Mouse (Mus musculus): Measurements from ENCODE around the gene Mex3a. TPM values are rescaled to one million over a fixed set of nuclear protein-coding genes. Genes with fewer than 3 reads are reported as not detected.

Gene Mex3a
- total and polyA plus RNA-seq, 3 experiments: 1.1 to 4.9 (median 2.5) TPM

- H3K9me3 ChIP-seq (replicated peaks; ENCODE audit: low read length): no peaks in the 10 kb centered on the region
- dilution Hi-C loops (cut with MboI; ENCODE audit: extremely low pct_ligation_motif_present, extremely low pct_unique_long_range_greater_than_20kb, low sequenced_read_pairs) (no loop called here), in situ Hi-C loops (cut with MboI; ENCODE audit: low pct_ligation_motif_present, low pct_unique_long_range_greater_than_20kb, low sequenced_read_pairs) (loop anchor here (5.0 kb wide), 1 partner anchor 36 kb away; no protein-coding TSS in a partner anchor)
- no peak overlapping the region for H3K4me3 ChIP-seq (replicated peaks in 1 of 3; ENCODE audit: low read depth in 2 of 3, low read length in 2 of 3, poor library complexity in 1 of 3)
- no peak for TF ChIP-seq KAT2A (IDR thresholded peaks at IDR 0.05; ENCODE audit: insufficient replicate concordance, low read length)
- TF ChIP-seq ZC3H11A (IDR thresholded peaks at IDR 0.05; ENCODE audit: low read depth, low read length): no peak
- TF ChIP-seq ETS1 (conservative IDR thresholded peaks at IDR 0.05; ENCODE audit: low read depth, low read length): no peak
- TF ChIP-seq JUND (conservative IDR thresholded peaks at IDR 0.05; ENCODE audit: low read depth, low read length): no peak
- TF ChIP-seq EP300 (IDR thresholded peaks at IDR 0.05; ENCODE audit: low read length): no peak
- no peak for TF ChIP-seq RAD21 (IDR thresholded peaks at IDR 0.05; ENCODE audit: low read depth, low read length)
- TF ChIP-seq PAX5 (IDR thresholded peaks at IDR 0.05; ENCODE audit: low read length): no peak
- TF ChIP-seq HCFC1 (IDR thresholded peaks at IDR 0.05; ENCODE audit: low read depth, low read length): no peak
- no peak for TF ChIP-seq USF1 (IDR thresholded peaks at IDR 0.05; ENCODE audit: low read depth, low read length)
- no peak for TF ChIP-seq MAFK (IDR thresholded peaks at IDR 0.05; ENCODE audit: insufficient replicate concordance, low read length)
- TF ChIP-seq USF2 (conservative IDR thresholded peaks at IDR 0.05; ENCODE audit: low read depth, low read length): no peak
- no peak for TF ChIP-seq TBP (conservative IDR thresholded peaks at IDR 0.05; ENCODE audit: low read depth, low read length)
- no peak for TF ChIP-seq UBTF (IDR thresholded peaks at IDR 0.05; ENCODE audit: low read depth, low read length)
- TF ChIP-seq CTCF (conservative IDR thresholded peaks at IDR 0.05 in 1 of 2, IDR thresholded peaks at IDR 0.05 in 1 of 2; ENCODE audit: low read depth in 2 of 2, low read length in 2 of 2): no peak
- TF ChIP-seq TCF12 (IDR thresholded peaks at IDR 0.05; ENCODE audit: low read depth, low read length): no peak
- no peak for TF ChIP-seq MAX (IDR thresholded peaks at IDR 0.05; ENCODE audit: low read length)
- peaks cover 34 to 55% of the 10 kb centered on the region in 2 experiments for H3K36me3 ChIP-seq (replicated peaks in 1 of 2; ENCODE audit: control insufficient read depth in 1 of 2, insufficient read depth in 1 of 2, low read length in 1 of 2)
- H3K27me3 ChIP-seq (replicated peaks): peaks cover 8% of the 10 kb centered on the region
- H3K27ac ChIP-seq (ENCODE audit: insufficient read depth, low read depth): no peak overlapping the region
- H3K4me2 ChIP-seq (ENCODE audit: insufficient read depth, low read depth, poor library complexity, severe bottlenecking): no peak overlapping the region
- no peaks in the 10 kb centered on the region for H3K79me2 ChIP-seq (replicated peaks; ENCODE audit: control insufficient read depth, extremely low read depth, insufficient read depth, poor library complexity, severe bottlenecking)
- no peak for DNase-seq (ENCODE audit: extremely low read depth)
- H3K9ac ChIP-seq (ENCODE audit: insufficient read depth, low read depth): no peak overlapping the region
- peaks cover 21 to 31% of the 10 kb centered on the region in 2 experiments for H3K4me1 ChIP-seq (ENCODE audit: control insufficient read depth in 1 of 2, insufficient read depth in 2 of 2)
These were observed 46.2 kb upstream of the Mex3a start for GRCm38 (mm10) chr3:88486043-88486442.

DNA sequence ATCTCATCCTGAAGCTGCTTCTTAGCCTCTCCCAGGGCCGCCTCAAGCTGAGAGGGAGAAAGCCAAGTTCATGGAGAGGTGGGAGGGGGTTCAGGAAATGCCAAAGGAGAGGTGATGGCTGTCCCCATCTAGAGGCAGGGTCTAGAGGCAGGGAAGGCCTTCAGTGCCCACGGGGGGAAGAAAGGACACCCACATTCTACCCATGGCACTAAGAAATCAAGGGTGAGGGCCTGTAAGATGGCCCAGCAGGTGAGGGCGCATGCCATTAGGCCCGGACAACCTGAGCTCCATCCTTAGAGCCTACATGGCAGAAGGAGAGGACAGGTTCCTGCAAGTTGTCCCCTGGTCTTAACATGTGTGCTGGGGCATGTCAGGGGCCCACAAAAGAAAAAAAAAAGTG lies 45.3 kb upstream of the Mex3a start:
- no peak for DNase-seq (ENCODE audit: extremely low read depth)
- dilution Hi-C loops (cut with MboI; ENCODE audit: extremely low pct_ligation_motif_present, extremely low pct_unique_long_range_greater_than_20kb, low sequenced_read_pairs) (no loop called here), in situ Hi-C loops (cut with MboI; ENCODE audit: low pct_ligation_motif_present, low pct_unique_long_range_greater_than_20kb, low sequenced_read_pairs) (loop anchor here (5.0 kb wide), 1 partner anchor 35 kb away; no protein-coding TSS in a partner anchor)
- H3K79me2 ChIP-seq (replicated peaks; ENCODE audit: control insufficient read depth, extremely low read depth, insufficient read depth, poor library complexity, severe bottlenecking): no peaks in the 10 kb centered on the region
- H3K9ac ChIP-seq (ENCODE audit: insufficient read depth, low read depth): no peak overlapping the region
- H3K9me3 ChIP-seq (replicated peaks; ENCODE audit: low read length): no peaks in the 10 kb centered on the region
- no peak overlapping the region for H3K4me3 ChIP-seq (replicated peaks in 1 of 3; ENCODE audit: low read depth in 2 of 3, low read length in 2 of 3, poor library complexity in 1 of 3)
- H3K27ac ChIP-seq (ENCODE audit: insufficient read depth, low read depth): no peak overlapping the region
- TF ChIP-seq CHD2 (IDR thresholded peaks at IDR 0.05; ENCODE audit: low read length): no peak
- no peak for TF ChIP-seq USF2 (conservative IDR thresholded peaks at IDR 0.05; ENCODE audit: low read depth, low read length)
- no peak for TF ChIP-seq MAFK (IDR thresholded peaks at IDR 0.05; ENCODE audit: insufficient replicate concordance, low read length)
- TF ChIP-seq ZMIZ1 (IDR thresholded peaks at IDR 0.05; ENCODE audit: low read depth, low read length): no peak
- no peak for TF ChIP-seq HCFC1 (IDR thresholded peaks at IDR 0.05; ENCODE audit: low read depth, low read length)
- no peak for TF ChIP-seq SIN3A (IDR thresholded peaks at IDR 0.05; ENCODE audit: low read length)
- no peak for TF ChIP-seq MAZ (IDR thresholded peaks at IDR 0.05; ENCODE audit: low read depth, low read length)
- TF ChIP-seq USF1 (IDR thresholded peaks at IDR 0.05; ENCODE audit: low read depth, low read length): no peak
- peaks cover 24 to 37% of the 10 kb centered on the region in 2 experiments for H3K4me1 ChIP-seq (ENCODE audit: control insufficient read depth in 1 of 2, insufficient read depth in 2 of 2)
- H3K27me3 ChIP-seq (replicated peaks): peaks cover 7% of the 10 kb centered on the region
- H3K4me2 ChIP-seq (ENCODE audit: insufficient read depth, low read depth, poor library complexity, severe bottlenecking): no peak overlapping the region
- peaks cover 34 to 52% of the 10 kb centered on the region in 2 experiments for H3K36me3 ChIP-seq (replicated peaks in 1 of 2; ENCODE audit: control insufficient read depth in 1 of 2, insufficient read depth in 1 of 2, low read length in 1 of 2)

Measured in CH12.LX (cell line).